Mouse (Mus musculus) C2C12 (cell line): ENCODE measurements at regions not wholly inside any gene's neighbourhood (a gene's known extent, or its start where the extent isn't known, plus 50 kb on each side); places are given as distances from the start of the nearest gene placed in this dataset.

Experiments
- CEBPB ChIP-seq: IDR thresholded peaks from one replicate; pipeline ENCODE4 v1.6.1; 2011; ENCODE audit warnings: low read depth, mild to moderate bottlenecking, control low read depth, moderate library complexity
- CTCF ChIP-seq: IDR thresholded peaks from one replicate; pipeline ENCODE4 v1.5.1; 2011; ENCODE audit not compliant: control insufficient read depth, insufficient read depth, insufficient read length
- FOSL1 ChIP-seq: IDR thresholded peaks from one replicate; pipeline ENCODE4 v1.8.0; 2011; ENCODE audit warnings: mild to moderate bottlenecking, low read length; ENCODE audit not compliant: poor library complexity, insufficient read depth, severe bottlenecking
- MAX ChIP-seq: IDR thresholded peaks from one replicate; pipeline ENCODE4 v1.6.1; 2011; ENCODE audit warnings: mild to moderate bottlenecking, control low read depth
- MYOG ChIP-seq: IDR thresholded peaks from one replicate; pipeline ENCODE4 v1.6.1; 2011; ENCODE audit not compliant: control insufficient read depth, insufficient read length; ENCODE audit errors: extremely low read depth
- USF1 ChIP-seq: IDR thresholded peaks from one replicate; pipeline ENCODE4 v1.6.1; 2011; ENCODE audit warnings: low read depth, mild to moderate bottlenecking, control low read depth, moderate library complexity

DNA sequence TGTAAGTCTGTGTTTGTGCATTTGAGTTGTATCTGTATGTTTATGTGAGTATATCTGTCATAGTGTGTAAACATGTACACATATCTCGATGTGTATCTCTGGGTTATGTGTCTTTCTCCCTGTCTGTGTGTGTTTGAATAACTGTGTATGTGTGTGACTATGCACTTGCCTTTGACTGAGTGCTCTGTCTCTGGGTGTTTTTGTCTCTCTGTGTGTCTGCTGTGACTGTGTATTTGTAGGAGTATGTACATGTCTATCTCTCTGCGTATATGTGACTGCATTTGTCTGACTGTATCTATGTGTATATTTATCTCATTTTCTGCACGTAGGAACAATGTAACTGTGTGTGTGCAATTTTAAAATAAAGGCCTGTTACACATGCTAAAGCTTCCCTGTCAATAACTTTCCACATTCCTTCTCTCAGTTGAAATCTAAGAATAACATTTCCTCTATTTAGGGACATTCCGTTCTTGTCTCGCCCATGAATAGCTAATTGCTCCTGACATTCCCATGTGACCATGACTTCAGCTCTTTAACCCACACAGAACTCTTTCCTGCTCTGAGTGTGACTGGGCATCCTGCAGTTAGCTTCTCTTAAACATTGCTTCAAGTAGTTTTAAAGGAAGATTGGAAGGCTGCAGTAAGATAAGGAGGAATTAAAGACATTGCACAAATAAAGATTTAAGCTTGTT is 257.2 kb upstream of the Klf6 start:
- TF ChIP-seq CTCF (no peak), USF1 (peak; percentile 25), MYOG (no peak), CEBPB (no peak), MAX (no peak), FOSL1 (no peak)
